Mouse (Mus musculus): Measurements from ENCODE around the gene Zfp319. TPM values are rescaled to one million over a fixed set of nuclear protein-coding genes. Genes with fewer than 3 reads are reported as not detected.

Gene Zfp319
- 1 to 10 TPM; 6.3 to 8.4 TPM for polyA plus RNA-seq (2017; shearing (Covaris generic))

DNA sequence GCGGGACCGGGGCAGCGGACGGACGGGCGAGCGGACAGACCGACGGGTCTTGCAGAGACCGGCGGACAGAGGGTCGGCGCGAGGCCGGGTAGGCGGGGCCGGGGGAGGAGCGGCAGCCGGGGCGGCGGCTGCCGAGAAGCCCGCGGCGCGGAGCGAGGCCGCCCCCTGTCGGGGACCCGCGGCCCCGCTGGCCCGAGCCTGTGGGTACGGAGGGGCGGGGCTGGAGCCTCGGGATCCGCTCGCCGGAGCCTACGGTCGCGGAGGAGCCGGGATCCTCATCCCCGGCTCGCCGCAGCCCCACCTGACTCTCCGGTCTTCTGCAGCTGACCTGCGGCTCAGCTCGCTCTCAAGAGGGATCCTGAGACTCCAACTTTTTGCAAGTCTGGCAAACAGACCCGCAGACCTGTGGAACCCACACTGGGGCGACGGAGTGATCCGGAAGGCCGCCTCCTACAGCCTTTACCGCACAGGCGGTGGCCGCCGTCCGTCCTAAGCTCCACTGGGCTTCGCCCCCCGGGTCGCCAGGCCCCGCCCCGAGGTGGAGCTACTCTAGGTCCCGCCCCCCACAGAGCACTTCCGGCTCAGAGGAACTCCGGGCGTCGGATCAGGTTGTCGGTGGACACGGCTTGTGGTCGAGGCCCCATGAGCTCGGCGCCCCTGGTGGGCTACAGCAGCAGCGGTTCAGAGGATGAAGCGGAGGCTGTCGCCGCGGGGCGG is at the start of gene Zfp319, which contains the start of gene Usb1:
Gene Zfp319 (minus strand): TSS at position 231 of the 717 bp plus-strand sequence.
Gene Usb1 (plus strand): TSS at position 565 of the 717 bp plus-strand sequence.

DNA sequence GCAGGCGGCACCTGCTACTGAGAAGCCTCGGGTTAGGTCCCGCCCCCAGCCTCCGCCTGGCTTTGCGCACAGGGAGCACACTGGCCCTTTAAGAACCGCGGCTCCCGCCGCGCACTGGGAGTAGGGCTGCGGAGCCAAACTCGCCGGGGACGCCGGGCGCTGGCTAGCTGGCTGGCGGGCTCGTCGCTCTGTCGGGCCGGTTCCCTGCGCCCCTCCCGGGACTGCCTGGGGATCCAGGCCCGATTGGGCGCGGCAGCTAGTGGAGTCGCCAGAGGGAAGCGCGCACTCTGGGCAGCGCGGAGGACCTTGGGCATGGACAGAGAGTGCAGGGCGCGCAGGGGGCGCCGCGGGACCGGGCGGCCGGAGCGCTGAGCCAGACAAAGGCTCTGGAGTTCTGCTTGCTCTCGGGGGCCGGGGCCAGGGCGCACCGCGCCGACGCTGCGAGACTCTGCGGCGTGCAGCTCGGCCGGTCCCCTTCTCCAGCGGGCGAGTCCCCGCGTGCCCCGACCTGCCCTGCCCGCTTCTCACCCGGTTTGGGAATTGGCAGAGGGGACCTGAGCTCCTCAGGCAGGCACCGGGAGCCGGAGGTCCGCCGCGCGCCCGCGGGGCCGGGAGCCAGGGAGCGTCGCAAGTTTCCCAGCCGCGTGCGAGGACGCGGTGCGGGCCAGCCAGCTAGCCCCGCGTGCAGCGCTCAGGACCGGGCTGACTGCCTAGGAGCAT is 20.6 kb upstream of the Zfp319 start, which contains the start of gene Mmp15:
Gene Mmp15 (plus strand): TSS at position 118 of the 720 bp plus-strand sequence.

DNA sequence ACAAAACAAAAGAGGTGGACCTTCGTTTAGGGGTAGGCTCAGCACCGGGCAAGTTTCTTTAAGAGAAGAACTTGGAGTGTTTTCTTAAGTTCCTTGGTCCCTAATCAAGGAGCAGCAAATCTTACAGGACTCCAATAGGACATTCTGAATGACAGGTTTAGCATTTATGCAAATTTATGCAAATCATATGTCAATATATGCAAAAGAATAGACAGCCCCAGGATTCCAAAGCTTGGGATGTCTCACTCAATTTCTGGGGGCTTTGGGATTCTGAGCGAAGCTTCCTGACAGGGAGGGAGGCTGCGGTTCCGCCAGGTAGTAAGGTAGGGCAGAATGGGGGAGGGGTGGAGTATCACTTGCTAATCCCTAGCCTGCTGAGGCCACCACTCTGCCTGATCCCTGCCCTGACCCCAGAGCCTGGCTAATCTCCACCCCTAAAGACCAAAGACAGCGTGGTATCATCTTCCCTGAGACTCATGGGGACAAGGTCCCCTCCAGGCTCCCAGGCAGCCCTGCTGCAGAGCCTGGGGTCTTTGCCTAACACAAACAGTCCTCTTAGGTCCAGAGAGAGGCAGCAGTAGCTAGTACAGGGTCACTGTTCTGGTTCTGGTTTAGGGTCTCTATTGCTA is 21.3 kb downstream of the Zfp319 start, which contains the start of gene Tepp:
Gene Tepp (plus strand): TSS at position 225 of the 629 bp plus-strand sequence.

DNA sequence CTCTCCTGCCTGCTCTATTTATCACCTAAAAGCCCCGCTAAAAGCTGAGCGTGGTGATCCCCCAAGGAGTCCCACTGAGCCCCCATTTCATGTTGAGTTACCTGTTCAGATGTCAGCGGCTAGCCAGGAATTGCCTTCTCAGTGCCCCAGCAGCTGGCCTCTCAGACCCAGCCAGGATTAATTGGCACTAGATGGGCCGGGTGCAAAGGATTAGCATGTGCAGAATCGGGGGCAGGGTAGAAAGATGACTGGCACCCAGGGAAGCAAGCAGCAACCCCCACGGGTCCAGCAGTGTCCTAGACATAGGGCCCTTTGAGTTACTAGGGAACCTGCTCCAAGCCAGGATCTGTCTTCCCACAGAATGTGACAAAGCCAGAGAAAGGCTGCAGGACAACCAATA is 25.3 kb downstream of the Zfp319 start, which contains the start of gene Cngb1:
Gene Cngb1 (minus strand): TSS at position 155 of the 400 bp plus-strand sequence.

Other genes with a start within 250 kb of the Zfp319 start
- 1 to 10 TPM in 1 of 2 experiments, under 1 TPM in 1; 0.51 to 3.5 TPM for gene Kifc3, start 129.1 kb downstream of the Zfp319 start, polyA plus RNA-seq (2017; shearing (Covaris generic))
- gene Cngb1, start 25.4 kb downstream of the Zfp319 start, polyA plus RNA-seq (2017; shearing (Covaris generic)): under 1 TPM in 1 of 2 experiments, not detected in 1; 0.17 TPM
- gene Tepp, start 21.4 kb downstream of the Zfp319 start, polyA plus RNA-seq (2017; shearing (Covaris generic)): not detected
- 10 to 100 TPM; 57.8 to 63.3 TPM for gene Usb1, start 334 bp upstream of the Zfp319 start, polyA plus RNA-seq (2017; shearing (Covaris generic))
- under 1 TPM; 0.52 to 0.61 TPM for gene Mmp15, start 20.3 kb upstream of the Zfp319 start, polyA plus RNA-seq (2017; shearing (Covaris generic))
- gene Cfap20, start 102.9 kb upstream of the Zfp319 start, polyA plus RNA-seq (2017; shearing (Covaris generic)): 10 to 100 TPM; 42.5 to 52.7 TPM
- 10 to 100 TPM; 30.7 to 46.6 TPM for gene Csnk2a2, start 158.1 kb upstream of the Zfp319 start, polyA plus RNA-seq (2017; shearing (Covaris generic))
- not detected for gene Ccdc113, start 202.1 kb upstream of the Zfp319 start, polyA plus RNA-seq (2017; shearing (Covaris generic))
- gene Prss54, start 244.4 kb upstream of the Zfp319 start, polyA plus RNA-seq (2017; shearing (Covaris generic)): not detected

Measured in activated CD4-positive, CD25-positive, alpha-beta regulatory T cell (primary cell).